ENCODE assay signal across 9 mouse cellular contexts in genomic region chr11:115366039-115366705, GRCm38 (mm10). TPM values are rescaled to one million over a fixed set of nuclear protein-coding genes. Genes with fewer than 3 reads are reported as not detected.
DNase-seq lines count a peak whose midpoint lies in the region; ATAC-seq and TF ChIP-seq lines count a peak whose summit lies in the region.
"Had no signal": no experiment of that assay in that cellular context is flagged by ENCODE, and none has a peak within 500 bp of the region (broad histone marks: within the 10 kb centered on the region; RNA-seq: fewer than 3 reads in every experiment).

No protein-coding gene starts in this region.

- peaks cover 28% of the 10 kb centered on the region for H3K4me1 ChIP-seq in forebrain, embryonic 10.5 days
- no peaks in the 10 kb centered on the region for H3K4me1 ChIP-seq in intestine, postnatal 0 days (replicated peaks; ENCODE audit: control insufficient read depth, insufficient read depth, low read length)

- H3K9ac ChIP-seq in intestine, postnatal 0 days (ENCODE audit: low read depth, low read length), result no peak overlapping the region
- H3K9ac ChIP-seq: liver, embryonic 14.5 days had no signal

- DNase-seq in heart, adult 11 months, result peak; percentile 97
- no peak for DNase-seq in heart, postnatal 25 days (ENCODE audit: low spot score)
- peak; percentile 26 for DNase-seq in 416B (ENCODE audit: low read depth)
- DNase-seq in forebrain, embryonic 10.5 days (ENCODE audit: extremely low spot score, low spot score), result no peak
- DNase-seq in right cerebral cortex, postnatal 10 days (ENCODE audit: low spot score in 2 of 2), result no peak
- no peak for DNase-seq in testis, postnatal 10 days (ENCODE audit: low spot score)
- no peak for DNase-seq in left cerebral cortex, adult 8-10 months (ENCODE audit: low spot score in 2 of 2)

- intact Hi-C loops in heart, postnatal 25 days (cut with DNase I), result no loop called here

- peak overlapping the region; percentile 75 for H3K4me3 ChIP-seq in forebrain, embryonic 10.5 days
- no peak overlapping the region for H3K4me3 ChIP-seq in intestine, postnatal 0 days (ENCODE audit: low read depth, low read length)

- H3K27me3 ChIP-seq in forebrain, embryonic 10.5 days (ENCODE audit: poor library complexity, severe bottlenecking), result peaks cover 66% of the 10 kb centered on the region
- H3K27me3 ChIP-seq in intestine, postnatal 0 days (replicated peaks; ENCODE audit: control insufficient read depth, insufficient read depth, low read length), result peaks cover 14% of the 10 kb centered on the region

- peak overlapping the region; percentile 93 for H3K4me2 ChIP-seq in intestine, postnatal 0 days (replicated peaks; ENCODE audit: low read depth)

- peak overlapping the region; percentile 82; the same call in 1 of the 2 replicates for H3K27ac ChIP-seq in forebrain, embryonic 10.5 days
- no peak overlapping the region for H3K27ac ChIP-seq in intestine, postnatal 0 days (ENCODE audit: low read depth, low read length)
- H3K27ac ChIP-seq: liver, embryonic 14.5 days had no signal

- TF ChIP-seq CTCF in intestine, postnatal 0 days (IDR thresholded peaks at IDR 0.05; ENCODE audit: low read depth), result no peak

- WGBS in forebrain, embryonic 10.5 days, result 39% methylated on average over 7 of the region's 7 CpGs
- 51% methylated on average over 7 of the region's 7 CpGs for WGBS in intestine, postnatal 0 days

- no peaks in the 10 kb centered on the region for H3K36me3 ChIP-seq in forebrain, embryonic 10.5 days (replicated peaks)
- no peaks in the 10 kb centered on the region for H3K36me3 ChIP-seq in intestine, postnatal 0 days (ENCODE audit: control insufficient read depth, insufficient read depth)

- ATAC-seq in intestine, postnatal 0 days, result no peak

- no peaks in the 10 kb centered on the region for H3K9me3 ChIP-seq in forebrain, embryonic 10.5 days
- no peaks in the 10 kb centered on the region for H3K9me3 ChIP-seq in intestine, postnatal 0 days (ENCODE audit: control insufficient read depth)

RNA-seq across cellular contexts. Expression of gene Hid1, which starts 1.4 kb away (rescaled TPM):
- total RNA-seq in heart, postnatal 25 days (2021), result 1 to 10 TPM; 4.2 to 5.4 TPM
- 16.2 and 18.2 TPM in 2 replicates for polyA plus RNA-seq in forebrain, embryonic 10.5 days (2016; fragmentation: Nextera tagmentation; extraction: Ambion mirVana)
- polyA plus RNA-seq in intestine, postnatal 0 days (2015; fragmentation: Nextera tagmentation; extraction: Ambion mirVana), result 10.8 and 12.1 TPM in 2 replicates
- 100 to 1,000 TPM; 103 to 118 (median 107) TPM for total RNA-seq in left cerebral cortex, adult 8-10 months (2022)

RNA-seq across cellular contexts. Expression of gene Cdr2l, which starts 15.5 kb away (rescaled TPM):
- total RNA-seq in heart, postnatal 25 days (2021), result 1 to 10 TPM; 5.5 to 6.6 TPM
- 21.1 and 21.8 TPM in 2 replicates for polyA plus RNA-seq in forebrain, embryonic 10.5 days (2016; fragmentation: Nextera tagmentation; extraction: Ambion mirVana)
- 3.5 and 3.9 TPM in 2 replicates for polyA plus RNA-seq in intestine, postnatal 0 days (2015; fragmentation: Nextera tagmentation; extraction: Ambion mirVana)
- total RNA-seq in left cerebral cortex, adult 8-10 months (2022), result 10 to 100 TPM; 26.1 to 27.7 (median 26.9) TPM

RNA-seq across cellular contexts. Expression of gene Otop3, which starts 31.6 kb away (rescaled TPM):
- not detected for total RNA-seq in heart, postnatal 25 days (2021)
- not detected in 2 replicates for polyA plus RNA-seq in forebrain, embryonic 10.5 days (2016; fragmentation: Nextera tagmentation; extraction: Ambion mirVana)
- 2.3 and 4.3 TPM in 2 replicates for polyA plus RNA-seq in intestine, postnatal 0 days (2015; fragmentation: Nextera tagmentation; extraction: Ambion mirVana)
- under 1 TPM in 1 of 4 experiments, not detected in 3; 0.26 TPM for total RNA-seq in left cerebral cortex, adult 8-10 months (2022)
- polyA plus RNA-seq: liver, embryonic 14.5 days had no signal

RNA-seq across cellular contexts. Expression of gene Mrpl58, which starts 37.4 kb away (rescaled TPM):
- 100 to 1,000 TPM; 143 to 145 TPM for total RNA-seq in heart, postnatal 25 days (2021)
- polyA plus RNA-seq in forebrain, embryonic 10.5 days (2016; fragmentation: Nextera tagmentation; extraction: Ambion mirVana), result 275 and 277 TPM in 2 replicates
- polyA plus RNA-seq in intestine, postnatal 0 days (2015; fragmentation: Nextera tagmentation; extraction: Ambion mirVana), result 143 and 145 TPM in 2 replicates
- 100 to 1,000 TPM; 118 to 125 (median 120) TPM for total RNA-seq in left cerebral cortex, adult 8-10 months (2022)

RNA-seq across cellular contexts. Expression of gene Ush1g, which starts 44.3 kb away (rescaled TPM):
- under 1 TPM in 1 of 2 experiments, not detected in 1; 0.20 TPM for total RNA-seq in heart, postnatal 25 days (2021)
- 0.05 TPM in 1 of 2 replicates, not detected in the other for polyA plus RNA-seq in forebrain, embryonic 10.5 days (2016; fragmentation: Nextera tagmentation; extraction: Ambion mirVana)
- 0.05 and 0.09 TPM in 2 replicates for polyA plus RNA-seq in intestine, postnatal 0 days (2015; fragmentation: Nextera tagmentation; extraction: Ambion mirVana)
- under 1 TPM; 0.46 to 0.78 (median 0.59) TPM for total RNA-seq in left cerebral cortex, adult 8-10 months (2022)

Comparison
In these comparisons a context has a peak if more than half of its experiments do, and no peak if none do; other contexts are left out.
1. DNase-seq: peak in heart, adult 11 months (single experiment) and 416B (single experiment); none in heart, postnatal 25 days (single experiment), forebrain, embryonic 10.5 days (single experiment), right cerebral cortex, postnatal 10 days (0 of 2), testis, postnatal 10 days (single experiment) and left cerebral cortex, adult 8-10 months (0 of 2).
2. RNA of gene Hid1, which starts 1.4 kb away (total RNA-seq): 103 to 118 TPM in left cerebral cortex, adult 8-10 months; 4.2 to 5.4 TPM in heart, postnatal 25 days; every median in the first group is over 10 times any median in the second.